Mouse (Mus musculus) heart, embryonic 14.5 days (tissue): ENCODE data around the gene Zcchc14. TPM values are rescaled to one million over a fixed set of nuclear protein-coding genes. Genes with fewer than 3 reads are reported as not detected.
"Not testable (repeated sequence)": the region's sequence is repeated elsewhere in the genome, so short reads cannot be mapped to it uniquely, and the experiment has no call there.

ENCODE experiments used
- ATAC-seq: fragments of 200-750 bp; cut with Nextera tagmentation; 2 replicates; pipeline ENCODE4 v1.8.0; 2017; ENCODE audit warnings: low read depth, moderate TSS enrichment; ENCODE audit not compliant: insufficient number of reproducible peaks, insufficient read depth, low FRiP score
- H3K27ac ChIP-seq, 2 experiments: fragments of 200-500 bp in 1 of 2; fragments of 300-500 bp in 1 of 2; sonication (generic) in 1 of 2; replicated peaks in 1 of 2; 2 replicates each; pipeline ENCODE4 v1.5.1; 2012 to 2014; ENCODE audit warnings: low read depth in 2 of 2, low read length in 2 of 2, control low read depth in 1 of 2, mild to moderate bottlenecking in 1 of 2, mixed read lengths in 1 of 2; ENCODE audit not compliant: control insufficient read depth in 1 of 2, insufficient read depth in 1 of 2
- H3K27me3 ChIP-seq: fragments of 300-500 bp; sonication (generic); 2 replicates; pipeline ENCODE4 v1.6.1; 2014; ENCODE audit warnings: mild to moderate bottlenecking, low read length, control low read depth; ENCODE audit not compliant: control insufficient read depth, insufficient read depth
- H3K36me3 ChIP-seq: fragments of 300-500 bp; sonication (generic); 2 replicates; pipeline ENCODE4 v1.6.1; 2014; ENCODE audit warnings: mild to moderate bottlenecking, control low read depth, low read length, mixed read lengths; ENCODE audit not compliant: control insufficient read depth, insufficient read depth
- H3K4me1 ChIP-seq, 2 experiments: fragments of 200-500 bp in 1 of 2; fragments of 300-500 bp in 1 of 2; sonication (generic) in 1 of 2; 2 replicates each; pipeline ENCODE4 v1.6.1; 2012 to 2014; ENCODE audit warnings: low read length in 2 of 2, control low read depth in 1 of 2, mixed read lengths in 1 of 2; ENCODE audit not compliant: control insufficient read depth in 2 of 2, insufficient read depth in 2 of 2
- H3K4me2 ChIP-seq: fragments of 300-500 bp; sonication (generic); 2 replicates; pipeline ENCODE4 v1.6.1; 2014; ENCODE audit warnings: mild to moderate bottlenecking, low read length
- H3K4me3 ChIP-seq, 2 experiments: fragments of 200-500 bp in 1 of 2; fragments of 300-500 bp in 1 of 2; sonication (generic) in 1 of 2; 2 replicates each; pipeline ENCODE4 v1.5.1; 2012 to 2014; ENCODE audit warnings: low read length in 2 of 2, mild to moderate bottlenecking in 2 of 2, control low read depth in 1 of 2, low read depth in 1 of 2, moderate library complexity in 1 of 2; ENCODE audit not compliant: control insufficient read depth in 1 of 2, insufficient read depth in 1 of 2
- H3K9ac ChIP-seq: fragments of 300-500 bp; sonication (generic); 2 replicates; pipeline ENCODE4 v1.6.1; 2014; ENCODE audit warnings: mild to moderate bottlenecking, low read length
- H3K9me3 ChIP-seq: fragments of 300-500 bp; sonication (generic); 2 replicates; pipeline ENCODE4 v1.6.1; 2016; ENCODE audit warnings: low read length, control low read depth; ENCODE audit not compliant: control insufficient read depth
- WGBS: fragments of 180-500 bp; shearing (Covaris S2); extraction: QIAGEN DNeasy Blood & Tissue Kit; methylation state at CpG from one replicate; pipeline ENCODE4 v1.1.7; 2014; 5-methylcytosine and 5-hydroxymethylcytosine counted together
- polyA plus RNA-seq: library from polyadenylated mRNA; unstranded; fragments of >200 nt; fragmentation: Nextera tagmentation; extraction: Ambion mirVana; gene quantifications from 2 replicates; pipeline ENCODE4 v1.2.1, GENCODE M21; 2014

Gene Zcchc14
- polyA plus RNA-seq, 1 experiment from 2014 or later, result 13.9 TPM

- H3K9ac ChIP-seq, result no peak overlapping the region
- H3K27ac ChIP-seq, result no peak overlapping the region
- no peaks in the 10 kb centered on the region for H3K4me1 ChIP-seq
- no peak overlapping the region for H3K4me3 ChIP-seq
- H3K36me3 ChIP-seq, result peaks cover 84% of the 10 kb centered on the region
- WGBS, result 22% methylated on average over 3 of the region's 3 CpGs
- H3K9me3 ChIP-seq, result no peaks in the 10 kb centered on the region
- no peaks in the 10 kb centered on the region for H3K27me3 ChIP-seq
- no peak for ATAC-seq
- H3K4me2 ChIP-seq, result no peak overlapping the region
Observed at GRCm38 (mm10) chr8:121602860-121603259, 49.8 kb downstream of the Zcchc14 start.

GRCm38 (mm10) chr8:121602411-121602810, 50.3 kb downstream of the Zcchc14 start:
- no peak for ATAC-seq
- H3K9ac ChIP-seq, result no peak overlapping the region
- H3K4me1 ChIP-seq, result no peaks in the 10 kb centered on the region
- no peaks in the 10 kb centered on the region for H3K27me3 ChIP-seq
- H3K4me3 ChIP-seq, result no peak overlapping the region
- 92% methylated on average over 12 of the region's 12 CpGs for WGBS
- H3K27ac ChIP-seq, result no peak overlapping the region
- no peaks in the 10 kb centered on the region for H3K9me3 ChIP-seq
- H3K36me3 ChIP-seq, result peaks cover 84% of the 10 kb centered on the region
- no peak overlapping the region for H3K4me2 ChIP-seq

- 88% methylated on average over 14 of the region's 14 CpGs for WGBS
- Histone ChIP-seq H3K27me3 (no peaks in the 10 kb centered on the region), H3K36me3 (peaks cover 85% of the 10 kb centered on the region), H3K27ac (no peak overlapping the region), H3K4me1 (no peaks in the 10 kb centered on the region), H3K4me3 (no peak overlapping the region), H3K9me3 (no peaks in the 10 kb centered on the region), H3K4me2 (no peak overlapping the region), H3K9ac (no peak overlapping the region)
- no peak for ATAC-seq
Observed at GRCm38 (mm10) chr8:121599842-121600241, 52.9 kb downstream of the Zcchc14 start.

GRCm38 (mm10) chr8:121598892-121599291, 53.8 kb downstream of the Zcchc14 start:
- 26% methylated on average over 7 of the region's 7 CpGs for WGBS
- H3K4me2 ChIP-seq, result no peak overlapping the region
- H3K27ac ChIP-seq, result no peak overlapping the region
- no peak overlapping the region for H3K4me3 ChIP-seq
- peaks cover 85% of the 10 kb centered on the region for H3K36me3 ChIP-seq
- H3K4me1 ChIP-seq, result no peaks in the 10 kb centered on the region
- no peaks in the 10 kb centered on the region for H3K27me3 ChIP-seq
- 0 out of 2 replicates have a peak, but pooled peaks have one; percentile 46 for ATAC-seq
- no peak overlapping the region for H3K9ac ChIP-seq
- no peaks in the 10 kb centered on the region for H3K9me3 ChIP-seq

- whole genome bisulfite sequencing, result 83% methylated on average over 7 of the region's 7 CpGs
- no peaks in the 10 kb centered on the region for H3K9me3 ChIP-seq
- ATAC-seq, result no peak
- H3K27me3 ChIP-seq, result no peaks in the 10 kb centered on the region
- no peak overlapping the region for H3K27ac ChIP-seq
- peaks cover 89% of the 10 kb centered on the region for H3K36me3 ChIP-seq
- H3K9ac ChIP-seq, result no peak overlapping the region
- H3K4me1 ChIP-seq, result no peaks in the 10 kb centered on the region
- H3K4me3 ChIP-seq, result no peak overlapping the region
- H3K4me2 ChIP-seq, result no peak overlapping the region
Observed at GRCm38 (mm10) chr8:121598190-121598589, 54.5 kb downstream of the Zcchc14 start.

GRCm38 (mm10) chr8:121597492-121597891, 55.2 kb downstream of the Zcchc14 start:
- 57% methylated on average over 2 of the region's 2 CpGs for WGBS
- H3K9ac ChIP-seq, ATAC-seq, H3K27me3 ChIP-seq, H3K4me1 ChIP-seq, H3K4me2 ChIP-seq, H3K4me3 ChIP-seq, H3K27ac ChIP-seq, H3K9me3 ChIP-seq: not testable (repeated sequence)
- H3K36me3 ChIP-seq, result peaks cover 84% of the 10 kb centered on the region

GRCm38 (mm10) chr8:121593983-121594382, 58.7 kb downstream of the Zcchc14 start:
- Histone ChIP-seq H3K36me3 (peaks cover 50% of the 10 kb centered on the region), H3K27me3 (no peaks in the 10 kb centered on the region), H3K9ac (no peak overlapping the region), H3K9me3 (no peaks in the 10 kb centered on the region), H3K4me3 (no peak overlapping the region), H3K4me2 (no peak overlapping the region), H3K27ac (peak overlapping the region; percentile 0 to 47; a peak in 1 of 4 replicates), H3K4me1 (peaks cover 10 to 15% of the 10 kb centered on the region in 2 experiments)
- WGBS, result 70% methylated on average over 9 of the region's 9 CpGs
- no peak for ATAC-seq

- Histone ChIP-seq H3K9ac (no peak overlapping the region), H3K27ac (peak overlapping the region in 1 of 2 experiments; percentile 47; a peak in 2 of 4 replicates), H3K4me1 (peaks cover 10 to 15% of the 10 kb centered on the region in 2 experiments), H3K36me3 (peaks cover 49% of the 10 kb centered on the region), H3K9me3 (no peaks in the 10 kb centered on the region), H3K4me3 (no peak overlapping the region), H3K4me2 (no peak overlapping the region), H3K27me3 (no peaks in the 10 kb centered on the region)
- no peak for ATAC-seq
- WGBS, result 92% methylated on average over 5 of the region's 5 CpGs
Observed at GRCm38 (mm10) chr8:121593293-121593692, 59.4 kb downstream of the Zcchc14 start.
